Mouse (Mus musculus): ENCODE data around the gene Vps29.
A peak's percentile ranks its signal among the peaks of the same experiment; 100 is the strongest.

The Vps29 gene

DNA sequence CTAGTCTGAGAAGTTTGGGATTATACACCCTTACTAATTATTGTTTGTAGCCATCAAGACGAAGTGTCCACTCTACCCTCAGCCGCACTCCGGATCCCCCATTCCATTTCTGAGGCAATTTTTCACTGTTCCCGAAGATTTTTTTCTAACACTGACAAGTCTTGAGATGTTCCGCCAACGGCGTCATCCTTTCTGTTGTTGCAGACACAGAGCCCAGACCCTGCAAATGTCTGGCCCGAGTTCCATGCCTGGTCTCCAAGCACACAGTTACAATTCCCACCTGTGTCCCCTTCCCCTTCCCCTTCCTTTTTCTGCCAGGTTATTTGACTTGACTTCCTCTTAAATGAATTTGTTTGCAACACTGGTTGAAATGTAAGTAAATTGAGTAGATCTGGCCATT, 45.7 kb downstream of the Vps29 start:
- DNase-seq (ENCODE audit: low spot score in 2 of 2), result no peak

DNA sequence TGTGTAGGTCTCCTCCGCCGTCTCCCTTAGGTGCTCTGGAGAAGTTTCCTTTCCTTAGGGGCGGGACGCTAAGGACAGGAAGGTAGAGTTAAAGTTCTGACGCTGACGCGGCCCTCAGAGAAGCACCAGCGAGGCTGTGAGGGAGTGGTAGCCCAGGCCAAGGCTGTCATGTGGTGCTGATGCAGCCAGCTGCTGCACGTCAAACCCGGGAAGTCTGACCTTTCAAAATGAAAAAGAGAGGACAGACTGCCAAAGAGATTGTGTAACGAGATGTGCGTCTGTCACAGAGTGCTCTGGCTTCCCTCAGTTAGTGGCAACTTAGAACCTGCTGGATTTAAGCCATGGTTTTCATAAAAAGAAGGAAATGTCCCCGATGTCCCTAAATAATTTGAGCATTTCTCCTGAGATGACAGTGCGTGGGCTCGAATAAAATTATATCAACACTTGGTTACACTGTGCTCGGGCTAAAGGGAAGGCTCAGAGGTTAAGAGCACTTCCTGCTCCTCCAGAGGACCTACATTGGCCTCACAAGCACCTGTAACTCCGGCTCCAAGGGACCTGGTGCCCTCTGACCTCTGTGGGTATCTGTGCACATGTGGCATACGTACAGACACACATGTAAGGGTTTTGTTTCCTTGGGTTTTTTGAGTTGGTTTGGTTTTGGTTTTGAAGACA, 46.6 kb downstream of the Vps29 start:
- peak in 1 of 2 experiments; percentile 62 for DNase-seq (ENCODE audit: low spot score in 2 of 2)

DNA sequence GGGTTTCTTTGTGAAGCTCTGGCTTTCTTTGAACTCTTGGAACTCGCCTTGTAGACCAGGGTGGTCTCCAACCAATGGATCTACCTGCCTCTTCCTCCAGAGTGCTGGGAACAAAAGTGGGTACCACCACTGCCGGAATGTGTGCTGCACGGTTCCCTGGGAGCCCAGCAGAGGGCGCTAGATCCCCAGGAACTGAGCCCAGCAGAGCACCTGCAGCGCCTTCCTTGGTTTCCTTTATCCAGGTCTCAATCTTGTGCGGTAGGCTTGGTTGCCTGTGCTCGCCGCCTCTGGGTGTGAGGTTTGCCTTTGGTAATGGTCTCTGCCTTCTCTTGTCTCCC, 47.1 kb downstream of the Vps29 start:
- peak; percentile 54 to 87 for DNase-seq (ENCODE audit: low spot score in 2 of 2)

DNA sequence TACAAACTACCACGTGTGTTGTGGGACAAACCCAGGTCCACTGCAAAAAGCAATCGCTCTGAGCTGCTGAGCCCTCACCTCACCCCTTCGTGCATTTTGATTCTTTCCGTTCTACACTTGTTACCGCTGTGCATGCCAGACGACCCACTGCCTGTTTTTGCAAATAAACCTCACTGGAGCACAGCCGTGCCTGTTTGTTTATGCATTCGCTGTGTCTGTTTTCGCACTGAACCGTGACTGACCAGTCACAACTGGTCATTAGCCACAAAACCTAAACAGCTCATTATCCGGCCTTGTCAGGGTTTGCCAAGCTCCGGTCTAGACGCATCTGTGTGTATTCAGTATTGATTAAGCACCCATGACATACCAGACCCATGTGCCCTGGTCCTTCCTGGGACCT, 48.0 kb downstream of the Vps29 start:
- no peak for DNase-seq (ENCODE audit: low spot score in 2 of 2)

DNA sequence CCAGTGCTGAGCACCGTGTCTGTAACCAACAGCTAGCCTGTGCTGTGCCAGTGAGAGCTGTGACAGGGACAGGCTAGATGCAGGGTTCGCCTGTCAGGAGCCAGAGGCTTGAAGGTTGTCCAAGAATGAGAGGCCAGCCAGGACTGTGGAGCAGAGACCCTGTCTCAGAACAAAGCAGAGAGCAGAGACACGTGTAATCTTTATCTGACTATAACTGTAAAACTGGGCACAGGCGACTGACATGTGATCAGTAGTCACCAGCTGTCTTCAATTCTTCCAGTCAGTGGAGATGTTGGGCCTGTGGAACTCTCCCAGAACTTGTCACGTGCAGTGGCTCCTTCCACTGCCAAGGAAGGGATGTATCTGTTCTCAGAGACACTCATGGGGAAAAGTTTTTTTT, 48.6 kb downstream of the Vps29 start:
- DNase-seq (ENCODE audit: low spot score in 2 of 2), result no peak

DNA sequence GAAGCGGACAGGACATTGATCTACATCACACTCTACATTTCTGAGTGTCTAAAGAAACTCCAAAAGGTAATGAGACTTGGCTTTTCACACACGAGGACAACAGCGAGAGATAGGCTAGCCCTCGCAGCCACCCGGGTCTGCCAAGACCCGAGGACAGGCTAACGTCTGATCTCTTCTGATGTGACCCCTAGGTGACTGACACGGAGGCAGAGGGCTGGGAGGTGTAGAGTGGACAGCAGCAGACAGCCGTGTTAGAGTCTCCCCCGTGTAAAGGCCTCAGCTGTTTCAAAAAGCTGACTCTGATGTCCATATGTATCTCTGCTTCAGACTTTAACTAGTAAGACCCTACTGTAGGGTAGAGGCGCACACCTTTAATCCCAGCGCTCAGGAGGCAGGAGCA, 49.2 kb downstream of the Vps29 start:
- no peak for DNase-seq (ENCODE audit: low spot score in 2 of 2)

DNA sequence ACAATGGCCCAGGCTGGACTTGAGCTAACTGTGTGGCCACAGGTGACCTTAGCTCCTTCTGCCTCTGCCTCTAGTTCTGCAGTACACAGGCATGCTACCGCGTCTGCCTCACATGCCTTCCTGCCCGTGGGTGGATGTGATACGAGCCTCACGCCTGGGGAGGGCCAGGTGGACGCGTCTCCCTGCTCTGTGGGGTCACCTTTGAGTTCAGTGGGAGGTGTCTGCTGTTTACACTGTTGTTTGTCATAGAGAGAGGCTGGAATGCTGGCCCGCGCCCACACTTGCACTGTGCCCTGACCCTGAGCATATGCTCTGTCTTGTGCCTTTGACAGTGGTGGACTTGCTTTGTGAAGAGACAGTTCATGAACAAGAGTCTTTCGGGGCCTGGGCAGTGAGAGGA, 51.4 kb downstream of the Vps29 start:
- no peak for DNase-seq (ENCODE audit: low spot score in 2 of 2)

DNA sequence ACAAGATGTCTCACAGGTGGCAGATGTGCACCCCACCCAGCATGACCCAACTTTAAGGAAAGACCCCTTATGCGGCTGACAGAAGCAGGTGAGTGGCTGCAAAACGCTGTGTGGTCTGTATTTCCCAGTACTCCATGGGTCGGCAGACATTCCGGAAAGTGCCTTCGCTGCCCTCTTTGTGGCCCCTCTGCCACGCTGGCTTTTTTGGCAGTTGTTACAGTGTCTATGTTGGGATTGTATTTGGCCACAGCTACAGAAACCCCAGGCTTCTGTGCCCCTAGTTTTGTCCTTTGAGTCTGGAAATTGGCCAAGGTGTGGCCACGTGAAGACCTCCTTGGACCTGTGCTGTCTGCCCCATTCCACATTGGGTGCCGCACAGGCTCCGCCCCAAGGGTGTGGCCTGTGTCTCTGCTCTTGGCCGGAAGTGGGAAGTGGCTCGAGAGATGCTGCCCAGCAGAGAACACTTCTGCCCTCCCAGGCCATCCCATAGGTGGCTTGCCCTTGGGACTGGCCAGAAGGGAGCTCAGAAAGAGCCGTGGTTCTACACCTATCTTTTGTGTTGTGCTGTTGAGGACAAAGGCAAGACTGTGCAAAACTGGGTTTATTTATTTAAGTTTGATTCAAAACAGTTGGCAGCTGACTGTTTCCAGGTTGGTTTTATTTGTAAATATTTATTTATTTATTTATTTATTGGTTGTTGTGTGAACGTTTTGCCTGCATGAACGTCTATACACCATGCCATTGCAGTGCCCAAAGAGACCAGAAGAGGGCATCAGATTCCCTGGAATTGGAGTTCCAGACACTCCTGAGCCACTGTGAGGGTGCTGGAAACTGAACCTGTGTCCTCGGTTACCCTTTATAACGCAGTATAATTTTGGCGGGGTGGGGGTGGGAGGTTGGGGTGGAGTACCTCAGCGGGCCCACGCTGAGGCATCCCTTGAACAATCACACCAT, 55.8 kb downstream of the Vps29 start:
- no peak for DNase-seq (ENCODE audit: low spot score in 2 of 2)

DNA sequence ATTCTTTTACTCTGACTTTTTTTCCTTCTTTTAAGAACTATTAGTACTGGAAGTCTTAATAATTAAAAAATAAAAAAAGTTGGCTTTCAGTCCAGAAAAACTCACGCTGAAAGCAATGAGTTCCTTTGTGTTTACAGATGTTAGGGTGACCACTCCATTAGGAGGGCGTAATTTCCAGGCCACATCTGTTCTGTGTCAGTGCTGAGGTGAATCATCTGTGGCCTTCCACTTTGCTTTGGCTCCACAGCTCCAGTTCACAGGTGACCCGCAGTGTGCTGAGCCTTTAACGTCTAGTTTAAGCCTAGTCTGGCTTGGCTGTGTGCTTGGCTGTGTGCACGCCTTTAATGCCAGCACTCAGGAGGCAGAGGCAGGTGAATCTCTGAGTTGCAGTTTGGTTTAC, 57.7 kb downstream of the Vps29 start:
- no peak for DNase-seq (ENCODE audit: low spot score in 2 of 2)

DNA sequence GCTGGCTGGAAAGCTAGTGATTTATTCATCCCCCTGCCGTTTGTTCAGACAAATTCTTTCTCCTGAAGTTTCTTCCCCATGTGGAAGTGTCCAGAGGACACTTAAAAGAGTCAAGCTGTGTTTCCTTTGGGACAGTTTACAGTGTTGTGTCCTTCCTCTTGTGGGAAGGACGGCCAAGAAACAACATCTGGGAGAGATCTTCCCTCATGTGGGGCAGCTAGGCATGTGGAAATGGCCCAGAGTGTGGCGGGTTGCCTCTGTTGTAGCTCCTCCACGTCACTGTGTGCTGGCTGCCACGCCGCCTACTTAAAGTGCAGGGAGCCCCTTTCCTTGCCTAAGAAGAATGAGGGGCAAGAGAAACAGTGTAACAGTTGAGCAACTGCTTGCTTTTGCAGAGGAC, 58.7 kb downstream of the Vps29 start:
- DNase-seq (ENCODE audit: low spot score in 2 of 2), result no peak

DNA sequence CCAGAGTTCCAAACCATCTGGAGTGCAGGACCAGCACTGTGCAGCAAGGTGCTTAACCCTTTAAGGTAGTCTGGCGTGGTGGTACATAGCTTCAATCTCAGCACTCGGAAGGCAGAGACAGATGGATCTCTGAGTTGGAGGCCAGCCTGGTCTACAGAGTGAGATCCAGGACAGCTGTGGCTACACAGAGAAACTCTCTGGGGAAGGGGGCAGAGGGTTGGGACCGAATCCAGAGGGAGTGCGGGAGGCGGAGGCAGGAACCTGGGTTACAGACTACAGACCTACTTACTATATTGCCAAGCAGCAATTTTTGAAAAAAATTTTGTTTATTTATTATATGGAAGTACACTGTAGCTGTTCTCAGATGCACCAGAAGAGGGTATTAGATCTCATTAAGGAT, 60.2 kb downstream of the Vps29 start:
- DNase-seq (ENCODE audit: low spot score in 2 of 2), result no peak

Measured in spleen, postnatal 4 days (tissue).